Mouse (Mus musculus) frontal cortex, postnatal 25 days (tissue): ENCODE measurements around the gene Chil1.

Experiments
- DNase-seq, 2 experiments: peaks; one replicate each; pipeline ENCODE4 v3.0.0; 2022; ENCODE audit warnings: low spot score in 2 of 2

The Chil1 gene

GRCm38 (mm10) chr1:134168985-134169697 is 12.8 kb upstream of the Chil1 start:
- no peak for DNase-seq

- DNase-seq = no peak
Measured at GRCm38 (mm10) chr1:134173081-134173480, 8.9 kb upstream of the Chil1 start.

DNA sequence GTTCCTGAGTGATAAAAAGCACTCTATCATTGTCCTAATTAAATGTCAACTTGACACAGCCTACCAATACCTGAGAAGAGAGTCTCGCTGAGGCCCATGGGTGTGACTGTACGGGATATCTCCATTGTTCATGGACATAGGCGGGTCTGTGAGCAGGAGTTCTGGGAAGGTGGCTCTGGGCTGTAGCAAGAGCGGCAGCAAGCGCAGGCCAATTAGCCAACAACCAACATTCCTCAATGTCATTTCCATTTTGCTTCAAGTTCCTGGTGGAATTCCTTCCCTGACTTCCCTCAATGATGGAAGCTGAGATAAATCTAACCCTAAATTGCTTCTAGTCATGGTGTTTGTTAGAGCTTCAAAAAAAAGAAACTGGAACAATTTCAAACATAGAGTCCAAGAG is 4.0 kb upstream of the Chil1 start:
- no peak for DNase-seq

GRCm38 (mm10) chr1:134184089-134184488 is 2.1 kb downstream of the Chil1 start:
- DNase-seq = no peak

- DNase-seq = no peak
Measured at GRCm38 (mm10) chr1:134188217-134188616, 6.2 kb downstream of the Chil1 start.

DNA sequence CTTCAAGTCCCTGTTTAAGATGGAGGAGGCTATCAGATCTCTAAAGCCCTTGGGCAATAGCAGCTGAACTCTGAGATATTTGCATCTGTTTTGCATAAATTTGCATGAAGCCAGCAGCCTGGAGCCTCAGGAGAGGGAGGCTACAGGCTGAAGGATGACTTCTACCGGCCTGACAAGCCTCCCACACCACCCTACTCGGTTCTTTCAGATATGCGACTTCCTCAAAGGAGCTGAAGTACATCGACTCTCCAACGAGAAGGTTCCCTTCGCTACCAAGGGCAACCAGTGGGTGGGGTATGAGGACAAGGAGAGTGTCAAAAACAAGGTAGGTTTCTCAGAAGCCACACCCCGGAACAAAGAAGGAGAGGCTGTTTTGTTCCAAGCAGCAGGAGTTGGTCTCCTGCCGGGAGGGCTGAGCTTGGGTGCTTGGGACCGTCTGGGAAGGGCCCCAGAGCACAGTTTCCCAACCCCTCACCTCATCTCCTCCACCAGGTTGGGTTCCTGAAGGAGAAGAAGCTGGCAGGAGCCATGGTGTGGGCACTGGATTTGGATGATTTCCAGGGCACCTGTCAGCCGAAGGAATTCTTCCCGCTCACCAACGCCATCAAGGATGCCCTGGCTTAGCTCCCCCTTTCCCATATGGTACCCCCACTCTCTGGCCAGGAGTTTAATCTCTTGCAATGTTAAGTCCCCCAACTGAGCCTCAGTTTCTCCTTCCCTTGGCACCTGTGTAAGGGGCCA is 7.2 kb downstream of the Chil1 start:
- DNase-seq = no peak

DNA sequence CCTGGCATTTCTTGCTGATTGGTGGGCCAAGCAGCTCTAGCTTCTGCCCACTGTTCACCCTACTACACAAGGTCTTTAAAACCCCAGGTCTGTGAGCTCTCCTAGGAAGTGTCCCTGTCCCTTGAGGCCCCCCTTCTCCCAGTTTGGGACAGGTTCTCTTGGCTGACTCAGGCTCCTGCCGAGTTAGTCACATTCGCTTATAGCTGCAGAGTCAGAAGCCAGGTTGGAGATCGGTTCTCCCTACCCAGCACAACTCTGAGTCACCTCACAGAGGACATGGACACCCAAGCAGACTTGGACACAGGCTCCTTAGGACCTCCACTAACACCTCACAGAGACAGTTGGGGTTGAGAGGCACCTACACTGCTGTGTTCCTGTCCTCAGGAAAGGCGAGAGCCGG is 9.2 kb downstream of the Chil1 start:
- DNase-seq = no peak

- no peak for DNase-seq
Measured at GRCm38 (mm10) chr1:134192024-134192423, 10.0 kb downstream of the Chil1 start.

- no peak for DNase-seq
Measured at GRCm38 (mm10) chr1:134193126-134193525, 11.2 kb downstream of the Chil1 start, which contains the start of gene Mybph. Gene Mybph, plus strand, starts transcription at chr1:134193448.

- no peak for DNase-seq
Measured at GRCm38 (mm10) chr1:134193674-134194197, 11.8 kb downstream of the Chil1 start.

DNA sequence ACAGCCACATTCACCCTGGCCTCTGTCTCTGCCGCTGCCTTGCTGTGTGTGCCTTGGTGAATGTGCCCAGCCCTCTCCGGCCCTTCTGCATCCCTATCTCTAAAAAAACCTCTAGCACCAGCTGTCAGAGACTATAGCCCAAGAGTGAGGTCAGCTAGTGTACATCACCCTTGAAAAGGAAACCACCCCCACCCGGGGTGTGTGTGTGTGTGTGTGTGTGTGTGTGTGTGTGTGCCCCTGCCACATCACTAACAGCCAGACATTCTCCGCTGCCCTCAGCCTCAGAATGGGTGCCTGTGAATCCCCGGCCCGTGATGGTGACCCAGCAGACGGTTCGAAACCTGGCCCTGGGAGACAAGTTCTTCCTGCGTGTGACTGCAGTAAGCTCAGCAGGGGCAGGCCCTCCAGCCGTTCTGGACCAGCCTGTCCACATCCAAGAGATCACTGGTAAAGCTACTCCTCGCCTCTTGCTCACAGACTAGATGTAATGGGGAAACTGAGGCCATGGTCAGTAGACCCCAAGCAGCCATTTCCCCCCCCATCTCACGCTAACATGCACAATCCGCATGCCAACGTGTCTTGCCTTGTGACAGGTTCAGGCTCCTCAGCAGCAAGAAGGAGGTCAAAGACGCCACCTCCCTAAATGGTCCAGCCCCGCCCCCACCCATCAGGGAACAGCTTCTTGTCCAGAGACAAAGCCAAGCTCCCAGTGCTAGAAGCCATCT is 12.5 kb downstream of the Chil1 start:
- no peak for DNase-seq

- DNase-seq = no peak
Measured at GRCm38 (mm10) chr1:134195117-134195516, 13.1 kb downstream of the Chil1 start.

DNA sequence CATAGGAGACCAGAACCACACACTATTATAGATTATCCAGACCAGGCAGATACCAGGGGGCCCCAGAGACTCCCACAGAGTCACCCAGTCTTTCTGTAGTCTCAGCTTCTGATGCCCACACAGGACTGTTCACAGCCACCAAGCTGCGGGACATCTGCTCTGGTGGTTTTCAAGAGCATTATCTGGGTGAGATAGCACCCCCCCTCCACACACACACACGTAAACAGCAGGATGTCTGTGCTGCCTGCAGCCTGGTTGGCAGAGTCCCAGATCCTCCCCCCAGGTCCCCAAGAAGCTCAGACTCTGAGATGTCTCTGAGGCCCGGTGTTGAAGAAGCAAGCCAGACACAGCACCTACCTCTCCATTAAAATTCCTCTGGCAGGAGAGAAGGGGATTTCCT is 13.6 kb downstream of the Chil1 start:
- DNase-seq = no peak

- DNase-seq = no peak
Measured at GRCm38 (mm10) chr1:134195979-134196378, 14.0 kb downstream of the Chil1 start.

GRCm38 (mm10) chr1:134196386-134196785 is 14.4 kb downstream of the Chil1 start:
- peak; percentile 63 to 76 for DNase-seq

GRCm38 (mm10) chr1:134197325-134197982 is 15.5 kb downstream of the Chil1 start:
- no peak for DNase-seq

DNA sequence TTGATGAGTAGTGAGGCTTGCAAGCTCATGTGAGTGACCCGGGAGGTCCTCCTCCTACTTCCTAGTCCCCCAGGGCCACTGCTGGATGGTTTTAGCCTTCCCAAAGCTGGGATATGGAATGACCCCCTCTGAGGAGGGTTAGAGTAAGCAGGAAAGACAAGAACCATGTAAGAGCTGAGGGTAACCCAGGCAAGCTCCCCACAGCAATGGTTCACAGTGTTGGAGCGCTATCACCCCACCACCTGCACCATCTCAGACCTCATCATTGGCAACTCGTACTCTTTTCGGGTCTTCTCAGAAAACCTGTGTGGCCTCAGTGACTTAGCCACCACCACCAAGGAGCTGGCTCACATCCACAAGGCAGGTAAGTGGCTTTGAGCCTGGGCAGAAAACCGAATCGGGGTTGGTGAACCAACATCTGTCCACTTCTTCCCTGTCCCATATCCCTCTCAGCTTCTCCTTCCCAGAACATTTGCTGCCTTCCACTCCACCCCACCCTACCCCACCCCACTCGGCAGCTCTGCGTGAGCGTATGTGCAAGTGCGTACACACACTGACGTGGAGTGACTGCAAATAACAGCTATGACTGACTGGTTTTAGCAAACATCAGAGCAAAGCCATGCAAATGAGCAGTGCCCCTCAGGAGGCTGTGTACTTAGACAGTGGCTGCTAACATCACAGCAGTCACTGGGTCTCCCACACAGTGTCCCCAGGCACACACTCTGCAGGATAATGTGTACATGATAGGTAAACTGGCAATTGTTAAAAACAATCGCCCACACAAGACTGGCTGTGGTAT is 16.4 kb downstream of the Chil1 start:
- no peak for DNase-seq

DNA sequence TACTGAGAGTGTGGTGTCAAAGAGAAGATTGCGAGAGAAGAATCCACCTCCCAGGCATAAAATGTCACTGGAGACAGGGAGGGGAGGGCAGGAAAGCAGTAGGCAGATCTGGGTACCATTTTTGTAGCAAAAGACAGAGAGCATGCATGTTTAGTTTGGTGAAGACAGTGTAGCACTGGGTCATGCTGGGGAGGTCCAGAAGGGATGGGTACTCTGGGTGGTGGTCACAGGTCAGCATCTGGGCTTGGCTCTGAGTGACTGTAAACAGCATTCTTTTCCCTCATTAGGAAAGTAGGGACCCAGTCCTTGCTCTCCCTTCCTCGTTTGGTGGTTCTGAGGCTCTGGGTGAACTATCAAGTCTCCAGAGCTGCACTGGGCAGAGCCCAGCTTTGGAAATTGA is 18.5 kb downstream of the Chil1 start:
- DNase-seq = no peak

DNA sequence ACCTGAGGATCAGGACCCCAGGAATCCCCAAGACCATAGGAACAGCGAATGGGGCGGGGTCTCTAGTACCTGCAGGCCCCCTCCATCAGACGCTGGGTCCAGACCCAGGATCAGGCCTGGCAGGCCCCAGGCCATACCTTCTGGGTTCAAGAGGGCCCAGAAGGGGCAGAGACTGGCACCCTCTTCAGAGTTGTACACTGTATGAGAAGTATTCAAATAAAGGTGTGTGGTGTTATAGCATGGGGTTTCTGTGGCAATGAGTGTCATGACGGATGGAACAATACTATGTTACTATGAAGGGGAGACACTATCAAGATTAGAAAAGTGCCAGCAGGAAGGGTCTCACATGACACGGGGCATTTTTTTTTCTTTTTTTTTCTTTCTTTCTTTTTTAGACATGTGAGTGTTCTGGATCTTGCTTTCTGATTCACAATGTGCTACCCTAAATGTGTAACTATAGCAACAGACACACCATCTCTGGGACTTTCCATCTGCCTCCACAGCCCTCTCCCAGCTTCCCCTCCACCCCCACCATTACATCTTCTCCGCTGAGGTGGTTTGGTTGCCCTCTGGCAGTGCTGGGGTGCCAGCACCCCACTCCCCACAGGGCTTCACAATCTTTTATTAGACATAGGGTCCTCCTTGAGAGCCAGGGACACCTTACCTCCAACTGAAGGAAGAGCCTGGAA is 19.2 kb downstream of the Chil1 start:
- no peak for DNase-seq

DNA sequence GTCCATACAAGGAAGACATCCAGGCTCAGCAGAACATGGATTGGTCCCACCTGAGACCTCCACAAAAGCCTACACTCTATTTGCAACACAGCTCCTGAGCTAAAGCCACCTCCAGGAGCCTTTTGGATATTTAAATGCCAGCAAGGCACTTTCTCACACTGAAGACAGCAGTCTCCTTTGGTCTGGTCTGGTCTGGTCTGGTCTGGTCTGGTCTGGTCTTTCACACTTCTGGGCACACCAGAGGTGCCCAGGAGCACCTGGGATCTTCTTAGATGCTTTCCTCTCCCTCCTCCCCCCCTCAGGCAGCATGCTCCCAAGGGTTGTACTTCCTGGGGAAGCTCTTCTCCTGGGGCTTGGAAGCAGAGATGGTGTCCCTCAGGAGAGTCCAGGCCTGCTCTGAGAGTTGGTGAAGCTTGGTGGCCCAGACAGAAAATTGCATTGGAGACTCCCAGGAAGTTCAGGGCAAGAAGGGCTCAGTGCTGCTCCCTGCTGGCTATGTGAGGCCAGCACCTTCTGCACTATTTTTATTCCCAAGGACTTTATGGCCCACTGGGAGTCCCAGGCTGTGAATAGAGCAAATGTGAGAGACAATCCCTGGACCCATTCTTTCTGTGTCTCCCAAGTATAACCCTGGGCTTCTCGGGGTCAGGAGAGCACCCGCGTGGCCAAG is 19.9 kb downstream of the Chil1 start:
- no peak for DNase-seq
